Mouse (Mus musculus): ENCODE results near the gene Imp4.

Gene Imp4

DNA sequence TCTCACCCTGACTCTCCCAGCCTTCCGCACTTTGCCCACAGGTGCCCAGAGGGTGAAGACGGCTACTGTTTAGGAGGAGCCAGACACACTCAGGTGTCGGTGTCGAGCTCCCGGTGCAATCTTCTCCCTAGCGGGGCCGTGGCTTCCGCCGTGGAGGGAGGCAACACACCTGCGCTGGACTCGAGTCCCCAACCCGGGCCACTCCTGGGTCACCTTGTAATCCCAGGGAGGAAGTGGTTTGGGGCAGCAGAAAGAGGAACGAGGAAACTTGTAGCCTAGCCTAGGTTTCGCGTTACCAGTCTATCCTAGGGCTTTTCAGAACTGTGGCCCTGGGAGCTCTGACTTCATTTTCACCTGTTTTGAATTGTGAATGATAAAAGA is 20.4 kb downstream of the Imp4 start:
- peak in 1 of 2 experiments; percentile 36 for DNase-seq (ENCODE audit: low spot score in 2 of 2)

DNA sequence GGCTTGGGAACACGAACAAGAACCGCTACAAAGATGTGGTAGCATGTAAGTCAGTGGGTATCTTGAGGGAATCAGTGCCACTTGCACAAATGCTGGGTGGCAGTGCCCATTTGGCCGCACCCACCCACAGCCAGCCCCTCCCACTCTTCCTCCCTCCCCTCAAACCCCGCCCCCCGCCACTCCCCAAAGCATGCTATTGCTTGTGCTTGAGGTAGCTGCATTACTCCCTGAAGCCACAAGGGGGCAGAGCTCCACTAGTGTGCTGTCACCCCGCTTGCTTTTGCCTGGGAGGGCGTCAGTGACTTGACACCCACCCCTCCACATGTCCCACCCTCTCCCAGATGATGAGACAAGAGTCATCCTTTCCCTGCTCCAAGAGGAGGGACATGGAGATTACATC is 23.1 kb downstream of the Imp4 start:
- DNase-seq (ENCODE audit: low spot score in 2 of 2) = peak; percentile 71 to 88

DNA sequence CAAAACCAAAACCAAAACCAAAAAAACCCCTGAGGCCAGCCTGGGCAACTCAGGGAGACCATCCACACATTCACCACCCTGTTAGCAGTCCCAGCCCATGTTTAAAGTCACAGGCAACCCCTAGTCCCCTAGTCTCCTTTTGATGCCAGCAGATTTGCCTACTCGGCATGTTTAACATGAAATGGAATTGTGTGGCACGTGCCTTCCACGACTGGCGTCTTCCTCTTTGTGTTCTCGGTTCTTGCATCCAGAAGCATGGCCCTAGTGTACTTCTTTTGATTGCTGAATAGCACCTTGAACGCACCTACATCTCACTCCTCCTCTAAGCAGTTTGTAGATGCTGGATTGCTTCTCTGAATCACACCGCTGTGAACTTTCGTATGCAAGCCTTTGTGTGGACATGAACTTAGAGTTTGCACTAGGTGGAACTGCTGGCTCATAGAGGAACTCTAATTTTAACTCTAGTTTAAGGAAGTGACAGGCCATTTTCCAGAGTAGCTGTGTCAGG is 24.7 kb downstream of the Imp4 start:
- DNase-seq (ENCODE audit: low spot score in 2 of 2) = no peak

DNA sequence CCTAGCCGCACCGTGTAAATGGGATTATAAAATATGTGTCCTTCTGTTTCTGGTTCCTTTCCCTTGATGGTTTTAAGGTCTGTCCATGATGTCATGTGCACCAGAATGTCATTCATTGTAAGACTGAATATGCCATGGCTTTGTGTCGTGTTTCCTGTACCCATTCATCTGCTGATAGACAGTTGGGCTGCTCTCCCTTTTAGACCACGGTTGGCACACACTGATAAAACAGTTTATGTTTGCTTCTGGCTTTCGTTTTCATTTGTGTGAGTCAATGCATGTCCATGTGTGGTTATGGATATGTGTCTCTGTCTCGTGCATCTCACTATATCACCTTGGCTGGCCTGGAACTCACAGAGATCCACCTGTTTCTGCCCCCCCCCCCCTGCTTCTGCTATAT is 25.8 kb downstream of the Imp4 start:
- DNase-seq (ENCODE audit: low spot score in 2 of 2) = no peak

DNA sequence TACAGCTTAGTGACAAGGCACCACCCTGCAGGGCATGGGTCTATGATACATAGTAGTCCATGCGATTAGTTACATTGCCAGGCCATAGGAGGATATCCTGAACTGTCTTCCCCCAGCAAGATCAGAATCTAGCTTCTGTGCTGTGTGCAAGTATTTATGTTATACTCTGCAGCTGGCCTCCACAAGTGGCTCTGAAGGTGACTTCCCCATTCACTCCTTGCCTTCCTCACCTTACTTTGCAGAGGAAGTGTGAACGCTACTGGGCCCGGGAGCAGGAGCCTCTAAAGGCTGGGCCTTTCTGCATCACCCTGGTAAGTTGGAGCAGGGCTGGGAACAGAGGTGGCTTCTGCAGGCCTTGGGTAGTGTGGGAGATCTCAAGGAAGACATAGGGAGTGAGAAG is 28.4 kb downstream of the Imp4 start:
- no peak for DNase-seq (ENCODE audit: low spot score in 2 of 2)

DNA sequence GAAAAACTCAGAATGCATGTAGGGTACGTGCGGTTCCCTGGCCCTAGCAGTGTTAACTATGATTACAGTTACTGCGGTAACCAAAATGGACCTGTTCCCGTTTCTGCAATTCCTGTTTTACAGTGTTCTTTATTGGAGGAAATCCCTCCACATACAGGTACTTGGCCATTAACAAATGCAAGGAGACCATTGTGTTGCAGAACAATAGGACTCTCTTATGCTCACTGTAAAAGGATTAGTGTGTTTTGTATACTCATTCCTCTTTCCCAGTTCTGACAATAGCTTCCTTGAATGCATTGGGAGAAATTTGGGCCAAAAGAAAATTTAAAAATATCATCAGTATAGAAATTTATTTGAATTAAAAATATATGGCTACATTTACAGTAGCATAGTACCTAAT is 28.8 kb downstream of the Imp4 start:
- no peak for DNase-seq (ENCODE audit: low spot score in 2 of 2)

DNA sequence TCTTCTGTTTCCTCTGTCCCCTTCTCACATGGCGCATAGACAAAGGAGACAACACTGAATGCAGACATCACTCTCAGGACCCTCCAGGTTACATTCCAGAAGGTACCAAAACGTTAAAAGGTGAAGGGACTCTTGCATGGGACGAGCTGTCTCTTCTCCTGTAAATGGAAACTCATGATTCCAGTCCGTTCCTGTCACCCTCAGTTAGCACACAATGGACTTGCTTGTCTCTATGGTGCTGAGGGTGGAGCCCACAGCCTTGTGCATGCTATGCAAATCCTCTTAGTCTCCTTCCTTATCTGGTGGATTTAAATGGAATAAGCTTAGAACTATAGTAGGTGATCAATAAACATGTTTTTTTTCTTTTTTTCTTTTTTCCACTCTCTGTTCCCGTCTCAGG is 30.1 kb downstream of the Imp4 start:
- no peak for DNase-seq (ENCODE audit: low spot score in 2 of 2)

DNA sequence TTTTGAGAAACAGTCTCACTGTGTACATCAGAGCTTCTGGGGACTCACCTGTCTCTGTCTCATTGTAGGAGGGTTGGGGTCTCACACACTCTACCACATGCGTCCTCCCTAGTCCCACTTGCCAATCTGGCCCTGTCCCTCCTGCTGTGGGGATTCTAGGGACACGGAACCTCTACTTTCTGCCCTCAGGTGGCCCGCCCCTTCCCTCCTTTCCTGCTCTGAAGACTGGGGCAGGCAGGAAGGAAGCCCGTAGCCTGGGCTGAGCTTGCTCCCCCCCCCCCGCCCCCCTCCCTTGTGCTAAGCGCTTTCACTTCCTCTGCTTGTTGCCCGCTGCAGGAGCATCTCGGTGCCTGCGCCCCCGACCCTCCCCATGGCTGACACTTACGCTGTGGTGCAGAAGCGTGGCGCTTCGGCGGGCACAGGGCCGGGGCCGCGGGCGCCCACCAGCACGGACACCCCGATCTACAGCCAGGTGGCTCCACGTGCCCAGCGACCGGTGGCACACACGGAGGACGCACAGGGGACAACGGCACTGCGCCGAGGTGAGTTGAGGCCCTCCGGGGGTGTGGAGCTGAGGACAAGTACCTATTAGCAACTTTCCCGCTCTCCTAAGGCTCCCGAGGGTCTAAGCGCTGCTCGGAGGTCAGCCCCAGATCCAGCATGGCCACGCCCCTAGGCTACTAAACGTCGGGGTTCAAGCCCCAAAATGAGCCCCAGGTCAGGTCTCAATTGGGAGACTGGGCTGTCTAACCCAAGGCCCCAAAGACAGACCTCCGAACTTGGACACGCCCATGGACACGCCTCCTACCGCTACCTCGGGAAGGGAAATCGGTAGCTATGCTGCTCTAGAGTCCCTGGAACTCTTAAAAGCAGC is 33.0 kb downstream of the Imp4 start:
- DNase-seq (ENCODE audit: low spot score in 2 of 2) = peak; percentile 64 to 74

DNA sequence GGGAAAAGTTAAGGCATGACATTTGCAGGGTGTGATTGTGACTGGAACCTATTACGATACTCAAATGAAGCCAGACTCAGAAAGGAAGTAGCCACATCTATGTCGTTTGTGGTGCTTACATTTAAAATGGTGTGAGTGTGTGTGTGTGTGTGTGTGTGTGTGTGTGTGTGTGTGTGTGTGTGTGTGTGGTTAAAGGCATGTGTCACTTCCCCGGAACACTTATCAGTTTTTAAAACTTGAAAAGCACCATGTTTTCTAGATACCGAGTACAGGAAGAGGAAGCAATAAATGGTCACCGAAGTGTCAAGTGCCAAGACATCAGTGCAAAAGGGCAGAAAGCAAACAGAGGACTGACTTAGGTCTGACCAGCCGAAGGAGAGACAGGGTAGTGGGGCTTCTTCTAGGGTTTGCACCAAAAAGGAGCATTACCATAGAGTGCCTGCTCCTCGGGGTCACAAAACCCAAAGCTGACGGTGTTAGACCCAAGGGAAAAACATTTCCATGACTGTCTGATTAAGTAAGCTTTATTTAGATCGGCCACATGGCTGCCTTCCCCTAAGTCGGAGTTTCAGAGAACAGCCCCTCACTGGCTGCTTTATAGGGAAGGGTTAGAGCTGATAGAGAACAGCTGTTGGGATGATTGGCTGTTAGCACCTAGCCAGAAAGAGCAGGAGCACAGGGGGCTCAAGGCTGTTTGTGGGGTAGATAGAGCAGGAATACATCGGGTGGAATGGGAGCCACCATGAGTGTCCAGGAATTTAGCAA is 39.4 kb downstream of the Imp4 start:
- no peak for DNase-seq (ENCODE audit: low spot score in 2 of 2)

DNA sequence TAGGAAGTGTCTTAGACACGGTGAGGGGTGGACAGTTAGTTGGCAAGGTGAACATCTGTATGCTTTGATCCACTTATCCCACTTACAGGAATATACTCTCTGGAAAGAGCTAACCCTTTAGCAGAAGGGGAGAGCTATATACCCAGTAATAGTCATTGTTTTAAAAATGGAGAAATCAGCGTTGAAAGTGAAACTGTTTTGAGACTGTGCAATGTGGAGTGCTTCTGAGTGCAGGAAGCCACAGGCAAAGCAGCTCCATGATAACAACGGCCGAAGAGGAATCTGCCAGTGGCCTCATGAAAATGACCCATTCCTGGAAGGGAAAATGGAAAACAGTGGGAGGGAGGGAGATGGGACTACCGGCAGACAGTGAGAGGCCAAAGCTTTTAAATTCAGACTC is 41.1 kb downstream of the Imp4 start:
- DNase-seq (ENCODE audit: low spot score in 2 of 2) = no peak

DNA sequence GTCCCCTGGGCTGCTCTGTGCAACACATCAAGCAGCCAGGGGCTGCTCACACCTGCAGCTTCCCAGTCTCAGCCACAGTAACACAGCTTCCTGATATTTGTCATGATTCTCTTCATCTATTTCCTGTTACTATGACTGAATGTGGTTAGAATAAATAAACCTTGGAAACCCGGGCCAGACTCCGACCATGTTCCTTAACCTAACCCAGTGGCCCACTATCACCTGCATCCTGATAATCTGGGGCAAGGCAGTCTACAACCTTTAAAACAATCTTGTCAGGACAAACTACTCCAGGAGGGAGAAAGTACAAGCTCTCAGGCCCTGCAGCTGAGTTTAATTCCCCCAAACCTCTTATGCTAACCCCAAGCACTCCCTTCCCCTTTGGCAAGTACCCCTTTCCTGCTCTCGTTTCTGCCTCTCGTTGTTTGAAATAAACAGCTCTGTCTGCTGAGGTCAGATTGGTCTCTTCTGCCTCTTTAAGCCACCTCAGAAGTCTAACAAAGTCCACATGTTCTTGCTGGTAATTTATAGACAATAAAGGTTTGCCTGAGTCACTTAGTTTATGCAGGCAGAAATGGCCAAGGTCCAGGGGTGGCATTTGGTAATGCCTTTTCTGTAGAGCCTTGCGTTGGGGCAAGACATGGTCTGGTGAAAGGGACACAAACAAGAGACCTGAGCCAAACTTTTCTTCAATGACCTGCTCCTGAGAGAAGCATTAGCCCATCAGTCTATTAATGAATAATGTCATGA is 42.4 kb downstream of the Imp4 start:
- no peak for DNase-seq (ENCODE audit: low spot score in 2 of 2)

DNA sequence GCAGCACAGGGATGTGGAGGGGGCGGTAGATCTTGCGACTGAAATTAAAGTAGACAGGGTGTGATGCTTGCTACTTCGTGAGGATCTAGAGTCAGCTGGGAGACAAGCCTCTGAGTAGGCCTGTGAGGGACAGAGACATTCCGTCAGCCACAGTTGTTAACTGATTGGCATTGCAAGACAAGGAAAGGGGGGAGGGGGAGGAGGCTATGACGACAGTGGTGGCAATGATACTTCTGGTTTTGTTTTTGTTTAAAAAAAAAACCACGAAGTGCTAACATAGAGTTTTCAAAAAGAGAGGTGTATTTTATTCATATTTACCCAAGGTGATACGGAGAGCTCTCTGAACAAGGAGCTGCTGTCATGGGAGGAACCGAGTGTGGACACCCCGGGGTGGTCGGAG is 44.8 kb downstream of the Imp4 start:
- no peak for DNase-seq (ENCODE audit: low spot score in 2 of 2)

DNA sequence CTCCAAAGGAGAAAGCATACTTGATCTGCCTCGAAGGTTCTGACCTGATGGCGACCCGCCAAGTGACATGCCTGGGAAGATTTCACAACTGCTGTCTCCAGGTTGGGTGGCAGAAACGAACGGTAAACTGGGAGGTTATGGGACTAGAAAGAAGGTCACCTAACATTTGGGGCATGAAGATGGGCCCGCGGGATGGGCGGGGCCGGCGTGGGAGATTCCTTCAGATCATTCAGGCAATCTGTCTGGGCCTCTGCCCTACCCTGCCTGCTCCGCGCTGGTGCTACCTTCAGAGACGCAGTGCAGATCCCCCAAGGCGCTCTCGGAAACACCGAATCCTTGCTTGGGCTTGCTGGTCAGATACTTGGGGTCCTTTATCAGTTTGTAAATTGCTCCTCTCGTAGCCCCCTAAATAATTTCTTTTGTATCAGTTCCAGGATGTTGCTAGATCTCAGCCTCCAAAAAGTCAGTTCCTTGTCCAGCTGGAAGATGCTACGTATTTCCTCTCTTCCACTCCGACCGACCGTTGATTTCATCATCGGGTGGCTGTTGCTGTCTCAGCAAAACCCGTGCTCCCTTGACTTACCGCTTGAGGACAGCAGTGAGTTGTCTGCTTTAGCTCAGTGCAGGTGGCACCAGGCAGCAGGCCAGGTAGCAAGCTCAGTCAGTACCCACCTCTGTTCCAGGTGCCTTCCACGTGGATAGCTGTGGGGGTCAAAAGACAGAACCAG is 46.0 kb downstream of the Imp4 start:
- DNase-seq (ENCODE audit: low spot score in 2 of 2) = peak; percentile 56 to 64

DNA sequence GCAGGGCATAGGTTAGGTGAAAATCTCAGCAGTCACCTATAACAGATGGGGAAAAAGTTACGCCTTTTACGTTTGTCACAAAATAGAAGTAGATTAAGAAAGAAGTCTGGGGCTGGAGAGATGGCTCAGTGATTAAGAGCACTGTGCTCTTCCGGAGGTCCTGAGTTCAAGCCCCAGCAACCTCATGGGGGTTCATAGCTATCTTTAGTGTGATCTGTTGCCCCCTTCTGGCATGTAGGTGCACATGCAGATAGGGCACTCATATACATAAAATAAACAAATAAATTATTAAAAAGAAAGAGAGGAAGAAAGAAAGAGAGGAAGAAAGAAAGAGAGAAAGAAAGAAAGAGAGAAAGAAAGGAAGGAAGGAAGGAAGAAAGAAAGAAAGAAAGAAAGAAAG is 47.7 kb downstream of the Imp4 start:
- no peak for DNase-seq (ENCODE audit: low spot score in 2 of 2)

DNA sequence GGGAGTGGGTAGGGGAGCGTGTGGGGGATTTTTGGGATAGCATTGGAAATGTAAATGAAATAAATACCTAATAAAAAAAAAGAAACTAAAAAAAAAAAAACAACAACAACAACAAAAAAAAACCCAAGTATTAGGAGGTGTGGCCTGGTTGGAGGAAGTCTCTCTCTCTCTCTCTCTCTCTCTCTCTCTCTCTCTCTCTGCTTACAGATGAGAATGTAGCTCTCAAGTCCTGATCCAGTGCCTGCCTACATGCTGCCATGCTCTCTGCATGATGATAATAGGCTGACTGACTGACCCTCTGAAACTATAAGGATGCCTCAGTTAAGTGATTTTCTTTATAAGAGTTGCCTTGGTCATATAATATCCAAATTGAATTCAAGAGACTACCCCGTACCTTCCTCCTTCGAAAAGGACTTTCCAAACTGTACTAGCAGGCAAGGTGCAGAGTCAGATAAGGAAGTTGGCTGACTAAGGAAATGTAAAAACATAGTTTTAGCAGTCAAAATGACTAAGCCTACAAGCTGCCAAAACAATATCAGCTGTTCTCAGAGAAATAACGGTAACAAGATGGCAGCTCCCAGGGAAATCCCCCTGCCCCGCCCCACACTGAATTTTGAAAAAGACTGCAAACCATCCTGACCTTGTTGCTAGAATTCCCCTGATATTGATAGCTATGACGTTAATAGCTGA is 50.3 kb downstream of the Imp4 start:
- DNase-seq (ENCODE audit: low spot score in 2 of 2) = no peak

DNA sequence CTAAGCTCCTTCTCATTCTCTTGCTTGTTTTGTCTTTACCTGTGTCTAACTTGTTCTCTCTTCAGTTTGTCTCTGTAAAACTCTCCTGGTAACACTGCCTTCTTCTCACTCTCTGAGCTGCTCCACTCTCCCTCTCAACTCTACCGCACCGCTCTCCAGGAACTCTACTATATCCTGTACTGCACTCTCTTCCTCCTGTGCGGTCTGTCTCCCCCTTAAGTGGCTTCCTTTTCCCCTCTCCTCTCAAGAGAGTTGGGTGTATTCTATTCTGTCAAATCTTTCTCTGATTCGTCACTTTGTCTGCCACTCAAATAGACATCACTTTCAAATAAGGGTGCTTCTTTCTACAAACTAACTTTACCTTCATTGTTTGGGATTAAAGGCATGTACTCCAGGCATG is 51.8 kb downstream of the Imp4 start:
- no peak for DNase-seq (ENCODE audit: low spot score in 2 of 2)

All from thymus, postnatal 10 days (tissue).